ENCODE assay signal across 15 mouse cellular contexts in genomic region chr2:180270537-180271255, GRCm38 (mm10). TPM values are rescaled to one million over a fixed set of nuclear protein-coding genes. Genes with fewer than 3 reads are reported as not detected.
DNase-seq lines count a peak whose midpoint lies in the region; ATAC-seq and TF ChIP-seq lines count a peak whose summit lies in the region.
"Had no signal": no experiment of that assay in that cellular context is flagged by ENCODE, and none has a peak within 500 bp of the region (broad histone marks: within the 10 kb centered on the region; RNA-seq: fewer than 3 reads in every experiment).

No protein-coding gene starts in this region.

- H3K9me3 ChIP-seq in intestine, embryonic 15.5 days = no peaks in the 10 kb centered on the region
- no peaks in the 10 kb centered on the region for H3K9me3 ChIP-seq in intestine, embryonic 16.5 days (ENCODE audit: control insufficient read depth, low read length)
- H3K9me3 ChIP-seq in stomach, embryonic 14.5 days (ENCODE audit: control insufficient read depth, low read depth, low read length) = no peaks in the 10 kb centered on the region
- H3K9me3 ChIP-seq in stomach, postnatal 0 days (ENCODE audit: control insufficient read depth, low read length) = no peaks in the 10 kb centered on the region
- H3K9me3 ChIP-seq in lung, embryonic 15.5 days = no peaks in the 10 kb centered on the region
- H3K9me3 ChIP-seq in stomach, embryonic 16.5 days (replicated peaks; ENCODE audit: control insufficient read depth, low read length) = no peaks in the 10 kb centered on the region
- H3K9me3 ChIP-seq: embryonic facial prominence, embryonic 15.5 days; G1E had no signal

- no peak for ATAC-seq in intestine, embryonic 15.5 days
- no peak for ATAC-seq in intestine, embryonic 16.5 days
- no peak for ATAC-seq in stomach, embryonic 14.5 days (ENCODE audit: insufficient number of reproducible peaks, insufficient read depth, low FRiP score, low read depth)
- ATAC-seq in stomach, postnatal 0 days (ENCODE audit: low FRiP score, low TSS enrichment) = no peak
- no peak for ATAC-seq in lung, embryonic 15.5 days (ENCODE audit: borderline replicate concordance, extremely low read depth, low FRiP score, low TSS enrichment)
- no peak for ATAC-seq in stomach, embryonic 16.5 days (ENCODE audit: insufficient read depth, low FRiP score)
- ATAC-seq: inflammation-experienced regulatory T-cells, adult 6 months had no signal

- H3K27ac ChIP-seq in intestine, embryonic 15.5 days = no peak overlapping the region
- no peak overlapping the region for H3K27ac ChIP-seq in intestine, embryonic 16.5 days (ENCODE audit: low read length)
- H3K27ac ChIP-seq in stomach, embryonic 14.5 days (ENCODE audit: low read length) = no peak overlapping the region
- H3K27ac ChIP-seq in stomach, postnatal 0 days (replicated peaks) = no peak overlapping the region
- H3K27ac ChIP-seq in lung, embryonic 15.5 days = no peak overlapping the region
- H3K27ac ChIP-seq in stomach, embryonic 16.5 days (ENCODE audit: low read length) = no peak overlapping the region
- H3K27ac ChIP-seq: embryonic facial prominence, embryonic 15.5 days; gastrocnemius, adult 2 months; liver, embryonic 14.5 days had no signal

- peak overlapping the region; percentile 5; the same call in 1 of the 2 replicates for H3K9ac ChIP-seq in intestine, embryonic 15.5 days
- no peak overlapping the region for H3K9ac ChIP-seq in intestine, embryonic 16.5 days (ENCODE audit: low read depth, low read length)
- H3K9ac ChIP-seq in stomach, embryonic 14.5 days (replicated peaks; ENCODE audit: low read depth, low read length) = 0 out of 2 replicates have a peak overlapping the region, but pooled peaks have one; percentile 10
- H3K9ac ChIP-seq in stomach, postnatal 0 days (ENCODE audit: low read length) = no peak overlapping the region
- peak overlapping the region; percentile 97; the same call in 1 of the 2 replicates for H3K9ac ChIP-seq in lung, embryonic 15.5 days
- H3K9ac ChIP-seq in stomach, embryonic 16.5 days (ENCODE audit: low read length) = peak overlapping the region; percentile 46
- H3K9ac ChIP-seq: embryonic facial prominence, embryonic 15.5 days; liver, embryonic 14.5 days had no signal

- 66% methylated on average over 7 of the region's 7 CpGs for WGBS in intestine, embryonic 15.5 days
- WGBS in intestine, embryonic 16.5 days = 66% methylated on average over 7 of the region's 7 CpGs
- 79% methylated on average over 7 of the region's 7 CpGs for WGBS in stomach, embryonic 14.5 days
- WGBS in stomach, postnatal 0 days = 69% methylated on average over 7 of the region's 7 CpGs
- WGBS in lung, embryonic 15.5 days = 60% methylated on average over 7 of the region's 7 CpGs
- WGBS in stomach, embryonic 16.5 days = 72% methylated on average over 7 of the region's 7 CpGs

- peaks cover 18% of the 10 kb centered on the region; the same call in 1 of the 2 replicates for H3K36me3 ChIP-seq in intestine, embryonic 15.5 days
- 0 out of 2 replicates have a peak, but pooled peaks cover 4% of the 10 kb centered on the region for H3K36me3 ChIP-seq in intestine, embryonic 16.5 days (ENCODE audit: control insufficient read depth, insufficient read depth, low read length)
- peaks cover 3% of the 10 kb centered on the region; the same call in 1 of the 2 replicates for H3K36me3 ChIP-seq in stomach, embryonic 14.5 days (ENCODE audit: control insufficient read depth, insufficient read depth, low read length)
- 0 out of 2 replicates have a peak, but pooled peaks cover 2% of the 10 kb centered on the region for H3K36me3 ChIP-seq in stomach, postnatal 0 days (ENCODE audit: control insufficient read depth, insufficient read depth, low read length)
- 0 out of 2 replicates have a peak, but pooled peaks cover 13% of the 10 kb centered on the region for H3K36me3 ChIP-seq in lung, embryonic 15.5 days
- H3K36me3 ChIP-seq in stomach, embryonic 16.5 days (ENCODE audit: control insufficient read depth, insufficient read depth, low read length) = no peaks in the 10 kb centered on the region

- no peaks in the 10 kb centered on the region for H3K27me3 ChIP-seq in intestine, embryonic 15.5 days (replicated peaks)
- no peaks in the 10 kb centered on the region for H3K27me3 ChIP-seq in intestine, embryonic 16.5 days (replicated peaks; ENCODE audit: control insufficient read depth, insufficient read depth, low read length)
- H3K27me3 ChIP-seq in stomach, embryonic 14.5 days (ENCODE audit: control insufficient read depth, insufficient read depth, low read length) = no peaks in the 10 kb centered on the region
- no peaks in the 10 kb centered on the region for H3K27me3 ChIP-seq in stomach, postnatal 0 days (ENCODE audit: control insufficient read depth, insufficient read depth, low read length)
- no peaks in the 10 kb centered on the region for H3K27me3 ChIP-seq in lung, embryonic 15.5 days
- H3K27me3 ChIP-seq in stomach, embryonic 16.5 days (ENCODE audit: control insufficient read depth, insufficient read depth, low read length) = no peaks in the 10 kb centered on the region

- H3K4me3 ChIP-seq in intestine, embryonic 15.5 days (replicated peaks) = no peak overlapping the region
- H3K4me3 ChIP-seq in intestine, embryonic 16.5 days (ENCODE audit: low read length) = no peak overlapping the region
- H3K4me3 ChIP-seq in stomach, embryonic 14.5 days (ENCODE audit: low read depth, low read length) = no peak overlapping the region
- no peak overlapping the region for H3K4me3 ChIP-seq in stomach, postnatal 0 days (ENCODE audit: low read depth, low read length)
- H3K4me3 ChIP-seq in lung, embryonic 15.5 days = no peak overlapping the region
- H3K4me3 ChIP-seq in stomach, embryonic 16.5 days (replicated peaks; ENCODE audit: low read length) = no peak overlapping the region
- H3K4me3 ChIP-seq: embryonic facial prominence, embryonic 15.5 days; gastrocnemius, adult 2 months had no signal

- no peak for TF ChIP-seq EP300 in stomach, postnatal 0 days (optimal IDR thresholded peaks at IDR 0.05)

- DNase-seq in stomach, postnatal 0 days (ENCODE audit: low spot score) = no peak
- no peak for DNase-seq in thymus, postnatal 10 days (ENCODE audit: low spot score in 2 of 2)
- DNase-seq in ovary, postnatal 14 days (ENCODE audit: low spot score) = no peak
- DNase-seq: cerebellum, adult 2 months; gastrocnemius, adult 2 months had no signal

- peaks cover 19% of the 10 kb centered on the region for H3K4me1 ChIP-seq in intestine, embryonic 15.5 days (replicated peaks)
- peaks cover 20% of the 10 kb centered on the region; the same call in 1 of the 2 replicates for H3K4me1 ChIP-seq in intestine, embryonic 16.5 days (ENCODE audit: control insufficient read depth, insufficient read depth, low read length)
- H3K4me1 ChIP-seq in stomach, embryonic 14.5 days (ENCODE audit: control insufficient read depth, insufficient read depth, low read length) = peaks cover 14% of the 10 kb centered on the region; the same call in 1 of the 2 replicates
- 0 out of 2 replicates have a peak, but pooled peaks cover 4% of the 10 kb centered on the region for H3K4me1 ChIP-seq in stomach, postnatal 0 days (replicated peaks; ENCODE audit: control insufficient read depth, insufficient read depth)
- peaks cover 30% of the 10 kb centered on the region for H3K4me1 ChIP-seq in lung, embryonic 15.5 days
- peaks cover 20% of the 10 kb centered on the region for H3K4me1 ChIP-seq in stomach, embryonic 16.5 days (ENCODE audit: control insufficient read depth, insufficient read depth, low read length)

- no peak overlapping the region for H3K4me2 ChIP-seq in intestine, embryonic 15.5 days (replicated peaks)
- no peak overlapping the region for H3K4me2 ChIP-seq in intestine, embryonic 16.5 days (ENCODE audit: low read depth, low read length)
- no peak overlapping the region for H3K4me2 ChIP-seq in stomach, embryonic 14.5 days (replicated peaks; ENCODE audit: low read depth, low read length)
- H3K4me2 ChIP-seq in stomach, postnatal 0 days (replicated peaks; ENCODE audit: low read depth) = no peak overlapping the region
- H3K4me2 ChIP-seq in lung, embryonic 15.5 days = no peak overlapping the region
- H3K4me2 ChIP-seq in stomach, embryonic 16.5 days (ENCODE audit: low read depth, low read length) = no peak overlapping the region
- H3K4me2 ChIP-seq: embryonic facial prominence, embryonic 15.5 days had no signal

- no peak for TF ChIP-seq CTCF in stomach, postnatal 0 days (IDR thresholded peaks at IDR 0.05; ENCODE audit: low read depth)

RNA-seq across cellular contexts. Expression of gene Cables2, which starts 2.6 kb away (rescaled TPM):
- polyA plus RNA-seq in intestine, embryonic 15.5 days (2015; fragmentation: Nextera tagmentation; extraction: Ambion mirVana) = 11.4 and 12.7 TPM in 2 replicates
- polyA plus RNA-seq in intestine, embryonic 16.5 days (2015; fragmentation: Nextera tagmentation; extraction: Ambion mirVana) = 2.8 and 4.8 TPM in 2 replicates
- polyA plus RNA-seq in stomach, embryonic 14.5 days (2014; fragmentation: Nextera tagmentation; extraction: Ambion mirVana) = 15.5 and 20.4 TPM in 2 replicates
- polyA plus RNA-seq in stomach, postnatal 0 days (2015; fragmentation: Nextera tagmentation; extraction: Ambion mirVana) = 7.5 and 8.5 TPM in 2 replicates
- 14.1 and 16.5 TPM in 2 replicates for polyA plus RNA-seq in lung, embryonic 15.5 days (2015; fragmentation: Nextera tagmentation; extraction: Ambion mirVana)
- polyA plus RNA-seq in stomach, embryonic 16.5 days (2015; fragmentation: Nextera tagmentation; extraction: Ambion mirVana) = 4.3 and 4.6 TPM in 2 replicates

RNA-seq across cellular contexts. Expression of gene Rps21, which starts 13.5 kb away (rescaled TPM):
- 577 and 672 TPM in 2 replicates for polyA plus RNA-seq in intestine, embryonic 15.5 days (2015; fragmentation: Nextera tagmentation; extraction: Ambion mirVana)
- 471 and 487 TPM in 2 replicates for polyA plus RNA-seq in intestine, embryonic 16.5 days (2015; fragmentation: Nextera tagmentation; extraction: Ambion mirVana)
- polyA plus RNA-seq in stomach, embryonic 14.5 days (2014; fragmentation: Nextera tagmentation; extraction: Ambion mirVana) = 734 and 745 TPM in 2 replicates
- 604 and 680 TPM in 2 replicates for polyA plus RNA-seq in stomach, postnatal 0 days (2015; fragmentation: Nextera tagmentation; extraction: Ambion mirVana)
- 477 and 524 TPM in 2 replicates for polyA plus RNA-seq in lung, embryonic 15.5 days (2015; fragmentation: Nextera tagmentation; extraction: Ambion mirVana)
- polyA plus RNA-seq in stomach, embryonic 16.5 days (2015; fragmentation: Nextera tagmentation; extraction: Ambion mirVana) = 408 and 537 TPM in 2 replicates

RNA-seq across cellular contexts. Expression of gene Rbbp8nl, which starts 19.0 kb away (rescaled TPM):
- polyA plus RNA-seq in intestine, embryonic 15.5 days (2015; fragmentation: Nextera tagmentation; extraction: Ambion mirVana) = 2.8 and 3.8 TPM in 2 replicates
- 2.5 TPM in 2 replicates for polyA plus RNA-seq in intestine, embryonic 16.5 days (2015; fragmentation: Nextera tagmentation; extraction: Ambion mirVana)
- 3.1 TPM in 2 replicates for polyA plus RNA-seq in stomach, embryonic 14.5 days (2014; fragmentation: Nextera tagmentation; extraction: Ambion mirVana)
- 1.2 and 1.8 TPM in 2 replicates for polyA plus RNA-seq in stomach, postnatal 0 days (2015; fragmentation: Nextera tagmentation; extraction: Ambion mirVana)
- polyA plus RNA-seq in lung, embryonic 15.5 days (2015; fragmentation: Nextera tagmentation; extraction: Ambion mirVana) = 2.3 and 3.1 TPM in 2 replicates
- 3.7 and 5.9 TPM in 2 replicates for polyA plus RNA-seq in stomach, embryonic 16.5 days (2015; fragmentation: Nextera tagmentation; extraction: Ambion mirVana)
- polyA plus RNA-seq: cerebellum, adult 2 months; G1E; inflammation-experienced regulatory T-cells, adult 6 months; neural tube, embryonic 14.5 days had no signal

RNA-seq across cellular contexts. Expression of gene Lama5, which starts 45.0 kb away (rescaled TPM):
- 30.9 and 37.8 TPM in 2 replicates for polyA plus RNA-seq in intestine, embryonic 15.5 days (2015; fragmentation: Nextera tagmentation; extraction: Ambion mirVana)
- polyA plus RNA-seq in intestine, embryonic 16.5 days (2015; fragmentation: Nextera tagmentation; extraction: Ambion mirVana) = 26.7 and 29.7 TPM in 2 replicates
- 64.0 and 70.9 TPM in 2 replicates for polyA plus RNA-seq in stomach, embryonic 14.5 days (2014; fragmentation: Nextera tagmentation; extraction: Ambion mirVana)
- 29.7 and 34.9 TPM in 2 replicates for polyA plus RNA-seq in stomach, postnatal 0 days (2015; fragmentation: Nextera tagmentation; extraction: Ambion mirVana)
- polyA plus RNA-seq in lung, embryonic 15.5 days (2015; fragmentation: Nextera tagmentation; extraction: Ambion mirVana) = 79.0 and 83.2 TPM in 2 replicates
- polyA plus RNA-seq in stomach, embryonic 16.5 days (2015; fragmentation: Nextera tagmentation; extraction: Ambion mirVana) = 61.3 and 64.6 TPM in 2 replicates

Comparison
In these comparisons a context has a peak if more than half of its experiments do, and no peak if none do; other contexts are left out.
1. H3K9ac ChIP-seq: peak in intestine, embryonic 15.5 days (single experiment), stomach, embryonic 14.5 days (single experiment), lung, embryonic 15.5 days (single experiment) and stomach, embryonic 16.5 days (single experiment); none in intestine, embryonic 16.5 days (single experiment) and stomach, postnatal 0 days (single experiment).